Mouse (Mus musculus): Measurements from ENCODE around the gene Dnmt3a. TPM values are rescaled to one million over a fixed set of nuclear protein-coding genes. Genes with fewer than 3 reads are reported as not detected.

The Dnmt3a gene
- polyA plus RNA-seq, 3 experiments from 2014 or later = 16.8 to 25.5 (median 23.8) TPM

DNA sequence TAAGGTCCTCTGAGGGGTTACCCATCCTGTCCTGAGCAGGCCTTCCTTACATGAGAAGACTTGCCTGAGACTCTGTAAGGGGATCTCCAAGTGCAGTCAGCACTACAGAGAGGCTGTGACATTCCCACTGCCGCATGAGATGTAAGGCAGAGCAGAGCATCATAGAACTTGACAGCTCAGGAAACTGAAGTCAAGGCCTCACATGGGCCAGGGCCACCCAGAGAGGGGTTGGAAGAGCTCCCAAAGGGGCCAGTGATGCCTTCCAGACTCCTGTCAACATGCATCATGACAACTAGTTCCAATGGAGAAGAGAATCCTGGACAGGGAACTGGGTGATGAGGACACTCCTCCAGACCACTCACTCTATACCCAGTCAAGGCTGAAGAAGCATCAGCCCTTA is 18.3 kb upstream of the Dnmt3a start:
- no peak for ATAC-seq

DNA sequence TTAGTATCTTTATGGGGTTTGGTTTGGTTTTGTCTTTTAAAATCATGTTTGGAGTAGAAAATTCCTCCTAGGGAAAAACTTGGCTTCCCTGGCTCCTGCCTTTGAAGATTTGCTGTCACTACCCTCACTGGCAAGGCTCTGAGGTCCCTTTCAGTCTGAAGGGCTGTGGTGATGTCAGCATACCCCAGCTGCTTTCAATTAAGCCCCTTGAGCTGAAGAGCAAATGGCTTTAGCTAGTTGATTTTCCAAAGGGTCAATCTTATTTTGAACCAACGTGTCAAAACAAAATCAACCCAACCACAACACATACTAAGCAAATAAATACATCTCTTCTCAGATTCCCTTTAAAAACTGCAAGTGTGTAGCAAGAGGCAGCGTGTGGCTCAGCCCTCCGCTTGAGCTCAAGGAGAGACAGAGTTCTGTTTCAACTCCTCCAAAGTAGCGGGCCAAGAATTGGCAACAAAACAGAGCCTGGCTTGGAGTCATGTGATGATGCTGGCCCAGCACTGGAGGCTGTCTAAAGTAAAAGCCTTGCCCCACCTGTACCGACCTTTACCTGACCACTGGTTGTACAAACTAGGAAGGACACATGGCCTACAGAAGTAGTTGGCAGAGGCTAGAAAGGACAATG is 17.3 kb upstream of the Dnmt3a start:
- no peak for ATAC-seq

DNA sequence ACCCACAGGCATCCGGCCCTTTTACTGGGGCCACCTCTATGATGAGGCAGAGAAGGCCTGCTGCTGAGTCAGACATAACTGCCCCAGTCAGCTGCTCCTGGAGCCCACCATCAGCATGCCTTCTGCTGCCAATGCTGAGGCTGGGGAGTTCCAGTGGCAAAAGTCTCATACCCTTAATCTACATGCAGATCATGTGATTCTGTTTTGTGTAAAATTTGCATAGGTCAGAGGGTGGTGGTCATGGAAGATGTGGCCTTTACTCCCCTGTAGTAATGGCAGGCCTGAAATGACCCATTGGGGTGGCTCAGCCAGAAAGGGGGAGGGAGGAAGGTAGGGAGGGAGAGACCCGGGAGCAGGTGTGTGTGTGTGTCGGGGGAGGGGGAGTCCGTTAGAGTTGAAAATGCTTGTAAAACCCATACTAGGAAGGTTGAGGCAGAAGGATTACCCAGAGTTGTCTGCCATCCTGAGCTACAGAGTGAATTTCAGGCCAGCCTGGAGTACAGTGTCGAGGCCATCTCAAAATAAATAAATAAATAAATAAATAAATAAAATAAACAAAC is 16.1 kb upstream of the Dnmt3a start:
- no peak for ATAC-seq

GRCm38 (mm10) chr12:3791257-3791656 is 14.6 kb upstream of the Dnmt3a start:
- peak; percentile 3 for ATAC-seq

GRCm38 (mm10) chr12:3791732-3792131 is 14.1 kb upstream of the Dnmt3a start:
- ATAC-seq = peak; percentile 97

DNA sequence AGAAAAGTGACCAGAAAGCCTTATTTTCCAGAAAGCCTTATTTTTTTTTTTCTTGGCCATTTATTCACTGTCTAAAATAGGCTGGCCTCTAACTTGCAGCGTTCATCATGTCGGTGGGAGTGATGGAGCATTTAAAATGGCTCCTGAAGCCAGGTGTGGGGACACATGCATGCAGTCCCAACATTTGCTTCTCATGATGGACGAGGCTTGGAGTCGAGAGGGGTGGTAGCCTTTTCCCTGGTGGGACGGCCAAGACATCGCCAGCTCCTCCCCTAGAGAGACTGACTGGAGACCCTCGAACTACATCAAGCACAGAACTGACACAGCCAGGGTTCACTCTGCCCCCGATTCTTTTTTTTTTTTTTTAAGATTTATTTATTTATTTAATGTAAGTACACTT is 13.6 kb upstream of the Dnmt3a start:
- no peak for ATAC-seq

GRCm38 (mm10) chr12:3795569-3795968 is 10.2 kb upstream of the Dnmt3a start:
- no peak for ATAC-seq

DNA sequence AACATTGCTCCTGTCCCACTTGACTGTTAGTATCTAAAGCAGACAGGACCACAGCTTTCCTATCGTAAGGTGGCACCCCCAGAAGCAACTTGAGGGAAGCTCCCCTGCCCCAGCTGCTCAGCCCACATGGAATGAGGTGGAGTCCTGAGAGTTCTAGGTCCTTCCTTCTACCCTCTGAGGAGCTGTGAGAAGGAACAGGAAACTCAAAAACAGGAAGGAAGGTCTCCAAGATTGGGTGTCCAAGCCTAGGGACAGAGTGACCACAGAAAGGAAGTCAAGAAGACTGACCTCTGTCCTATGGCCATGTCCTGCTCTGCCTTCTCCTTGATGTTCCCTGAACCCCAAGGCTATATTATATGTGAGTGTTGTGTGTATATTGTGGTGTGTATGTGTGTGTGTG is 6.3 kb upstream of the Dnmt3a start:
- ATAC-seq = no peak

GRCm38 (mm10) chr12:3806271-3806684 is 471 bp downstream of the Dnmt3a start:
- peak; percentile 88 for ATAC-seq

DNA sequence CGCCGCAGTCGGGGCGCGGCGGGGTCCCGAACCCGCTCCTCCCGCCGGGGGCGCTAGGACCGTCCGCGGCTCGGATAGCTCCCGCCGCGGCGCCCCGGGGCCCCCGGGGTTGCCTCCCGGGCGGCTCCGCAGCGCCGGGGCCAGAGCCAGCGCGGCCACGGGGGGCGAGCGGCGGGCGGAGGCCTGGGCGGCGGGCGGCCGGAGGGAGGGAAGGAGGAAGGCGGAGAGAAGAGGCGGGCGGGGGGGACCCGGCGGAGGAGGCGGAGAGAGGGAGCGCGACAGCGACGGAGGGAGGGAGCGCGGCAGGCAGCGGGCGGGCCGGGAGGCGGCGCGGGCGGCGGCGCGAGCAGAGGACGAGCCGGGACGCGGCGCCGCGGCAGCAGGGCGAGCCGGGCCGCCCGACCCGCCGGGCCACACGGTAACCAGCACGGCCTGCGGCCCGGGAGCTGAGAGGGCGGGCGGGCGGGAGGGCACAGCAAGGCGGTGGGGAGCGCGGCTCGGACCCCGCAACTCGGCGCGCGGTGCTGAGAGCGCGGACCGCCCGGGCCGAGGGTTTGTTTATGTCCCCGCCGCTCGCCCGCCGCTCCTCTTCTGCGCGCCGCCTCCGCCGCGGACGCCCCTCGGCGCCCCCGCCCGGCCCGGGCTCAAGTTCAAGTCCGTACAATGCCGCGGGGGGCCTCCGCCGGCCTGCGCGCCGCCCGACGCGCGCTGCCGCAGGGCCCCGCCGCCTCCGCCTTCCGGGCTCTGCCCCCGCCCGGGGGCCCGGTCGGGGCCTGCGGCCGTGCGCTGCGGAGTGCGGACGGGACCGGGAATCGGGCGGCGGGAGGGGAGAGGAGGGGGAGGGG is 1.1 kb downstream of the Dnmt3a start:
- peak; percentile 16 for ATAC-seq

GRCm38 (mm10) chr12:3807548-3808395 is 2.0 kb downstream of the Dnmt3a start:
- peak; percentile 36 for ATAC-seq

DNA sequence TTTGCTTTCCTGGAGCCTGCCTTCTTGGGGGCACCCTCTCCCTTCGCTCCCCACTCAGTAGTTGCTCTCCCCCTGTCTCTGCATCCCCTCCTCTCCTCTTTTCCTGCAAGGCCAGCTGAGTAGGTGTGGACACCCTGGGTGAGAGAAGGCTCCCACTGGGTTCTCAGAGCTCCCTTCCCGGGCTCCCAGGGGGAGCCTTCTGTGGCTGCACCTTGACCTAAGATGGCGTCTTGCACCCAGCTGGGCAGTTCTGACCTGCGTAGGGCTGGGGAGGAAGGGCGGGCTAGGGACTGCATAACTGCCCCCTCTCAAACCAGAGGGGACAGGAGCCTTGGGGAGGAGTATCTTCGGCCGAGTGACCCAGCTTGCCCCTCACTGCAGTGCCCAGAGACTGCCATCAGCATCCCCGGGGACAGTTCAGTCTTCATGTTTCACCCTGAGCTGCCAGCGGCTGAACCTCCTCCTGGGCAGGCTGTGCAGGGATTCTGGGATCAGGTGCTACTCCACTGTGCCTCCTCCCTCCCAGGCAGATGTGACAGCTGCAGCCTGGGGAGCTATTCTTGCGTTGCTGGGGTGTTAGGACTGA is 2.7 kb downstream of the Dnmt3a start:
- ATAC-seq = no peak

DNA sequence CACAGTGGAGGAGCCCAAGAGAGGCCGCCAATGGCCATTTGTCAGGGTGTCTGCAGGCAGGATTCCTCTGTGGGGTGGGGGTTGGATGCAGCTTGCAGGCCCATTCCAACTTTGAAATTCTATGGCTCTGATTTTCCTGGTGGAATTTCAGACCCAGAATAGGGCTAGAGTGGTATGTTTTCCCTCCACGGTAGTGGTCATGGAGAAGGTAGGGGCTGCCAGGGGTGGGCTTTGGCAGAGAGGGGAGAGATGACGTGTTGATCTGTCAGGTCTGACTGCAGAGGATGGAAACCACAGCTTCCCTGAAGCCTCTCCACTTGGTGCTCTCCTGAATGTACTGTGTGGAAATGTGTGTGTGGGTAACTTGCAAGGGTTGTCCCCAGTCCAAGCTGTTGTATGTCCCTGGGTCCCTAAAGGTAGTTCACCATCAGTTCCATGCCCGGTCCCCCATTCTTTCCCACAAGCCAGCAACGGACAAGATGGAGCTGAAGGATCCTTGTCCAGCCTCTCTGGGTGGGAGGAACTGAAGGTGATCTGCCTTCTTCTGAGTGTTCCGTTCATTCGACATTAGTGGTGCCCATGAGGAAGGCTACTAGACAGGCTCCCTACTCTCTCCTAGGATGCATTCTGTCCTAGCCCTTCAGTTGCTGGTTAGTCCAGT is 3.8 kb downstream of the Dnmt3a start:
- ATAC-seq = no peak

DNA sequence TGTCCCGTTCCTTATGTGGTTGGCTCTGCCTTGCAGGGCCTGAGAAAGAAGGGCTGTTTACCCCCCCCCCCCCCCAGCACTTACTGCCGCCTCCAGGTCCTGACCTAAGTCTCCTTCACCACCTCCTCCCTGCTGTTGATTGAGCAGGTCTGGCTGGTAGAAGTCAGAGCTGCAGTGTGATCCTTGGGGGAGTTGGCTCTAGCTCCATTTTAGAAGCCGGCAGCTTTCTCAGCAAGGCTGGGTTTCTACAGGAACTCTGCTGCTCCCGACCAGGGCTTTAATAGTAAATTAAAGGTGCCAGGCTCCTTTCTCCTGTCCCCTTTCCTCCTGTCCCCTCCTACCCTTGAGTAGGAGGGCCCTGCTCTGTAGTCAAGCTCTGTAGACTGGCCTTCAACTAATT is 4.6 kb downstream of the Dnmt3a start:
- ATAC-seq = no peak

DNA sequence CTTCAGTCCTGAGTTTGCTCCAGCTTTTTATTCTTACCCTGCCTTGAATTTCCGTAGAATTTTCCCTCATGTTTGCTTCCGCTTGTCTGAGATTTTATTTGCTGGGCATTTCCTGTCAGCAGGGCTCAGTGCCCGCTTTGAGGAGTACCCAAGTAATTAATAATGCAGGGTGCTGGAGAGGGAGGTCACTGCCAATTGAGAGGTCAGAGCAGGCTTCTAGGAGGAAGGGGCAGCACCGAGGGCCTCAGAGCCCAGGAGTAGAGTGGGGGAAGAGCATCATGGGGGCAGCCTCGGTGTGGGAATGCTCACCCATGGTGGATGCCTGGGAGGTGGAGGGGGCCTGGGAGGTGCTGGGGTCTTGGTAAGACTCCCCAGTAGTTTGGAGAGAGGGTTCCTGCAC is 5.8 kb downstream of the Dnmt3a start:
- ATAC-seq = no peak

DNA sequence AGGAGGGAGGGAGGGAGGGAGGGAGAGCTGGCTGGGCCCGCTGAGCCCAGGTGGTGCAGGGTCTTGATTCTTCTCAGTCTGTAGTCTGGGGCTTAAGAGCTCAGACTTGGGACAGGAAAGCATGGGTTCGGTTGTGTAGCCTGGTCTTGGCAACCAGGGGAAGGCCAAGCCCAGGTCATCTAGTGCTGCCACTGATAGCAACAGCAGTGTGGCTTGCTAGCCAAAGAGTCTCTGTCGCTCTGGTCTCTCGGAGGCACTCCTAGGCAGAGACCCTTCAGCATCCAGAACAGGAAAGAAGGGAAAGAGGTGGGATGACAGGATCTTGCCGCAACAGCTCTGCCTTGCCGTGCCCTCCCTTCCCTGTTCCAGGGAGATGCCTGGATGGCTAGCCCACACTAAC is 6.4 kb downstream of the Dnmt3a start:
- no peak for ATAC-seq

DNA sequence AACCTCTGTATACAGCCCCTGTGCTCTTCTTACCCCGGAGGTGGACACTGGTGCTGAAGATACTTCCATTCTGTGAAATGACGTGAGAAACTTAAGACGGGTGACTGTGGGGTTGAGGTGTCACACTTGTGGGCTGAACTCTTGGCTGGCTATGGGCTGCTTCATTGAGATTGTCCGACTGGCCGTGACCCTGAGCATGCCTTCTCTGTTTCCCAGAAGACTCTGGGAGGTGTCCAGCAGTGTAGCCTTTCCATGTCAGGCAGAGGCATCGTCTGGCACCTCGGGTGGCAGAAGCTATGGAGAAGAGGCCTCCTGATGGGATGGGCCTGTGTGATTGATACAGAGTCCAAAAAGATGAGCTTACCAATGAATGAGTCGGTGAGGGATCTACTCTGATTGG is 7.3 kb downstream of the Dnmt3a start:
- ATAC-seq = no peak

GRCm38 (mm10) chr12:3815386-3815785 is 9.6 kb downstream of the Dnmt3a start:
- ATAC-seq = no peak

DNA sequence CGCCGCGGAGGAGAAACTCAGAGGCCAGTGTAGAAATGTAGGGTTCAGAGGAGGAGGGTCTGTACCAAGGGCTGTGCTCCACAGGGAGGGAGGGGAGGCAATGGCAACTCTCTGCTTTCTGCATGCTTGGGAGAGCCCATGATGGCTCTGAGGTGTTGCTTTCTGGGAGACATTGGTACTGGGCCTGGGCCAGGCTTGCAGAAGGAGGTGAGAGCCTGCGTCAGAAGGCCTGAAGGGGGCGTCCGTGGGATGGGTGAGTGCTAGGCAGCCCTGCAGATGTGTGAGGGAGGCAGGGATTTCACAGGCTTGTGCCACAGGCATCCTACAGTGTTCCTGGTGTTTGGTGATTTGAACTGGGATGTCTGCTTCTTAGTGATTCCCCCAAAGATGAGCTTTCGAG is 11.2 kb downstream of the Dnmt3a start:
- no peak for ATAC-seq

- no peak for ATAC-seq
Measured at GRCm38 (mm10) chr12:3817566-3817965, 11.8 kb downstream of the Dnmt3a start.

GRCm38 (mm10) chr12:3819899-3820298 is 14.1 kb downstream of the Dnmt3a start:
- no peak for ATAC-seq

GRCm38 (mm10) chr12:3823408-3823807 is 17.6 kb downstream of the Dnmt3a start:
- peak; percentile 63 for ATAC-seq
